Mouse (Mus musculus) c-Kit-positive CD71-negative TER-119-negative erythroid progenitor cells, embryonic 14.5 days (primary cell): ENCODE results near the gene Thtpa.

Experiments used
- DNase-seq: peaks from one replicate; pipeline ENCODE4 v3.0.0-alpha.2; 2013; ENCODE audit warnings: low read depth

Gene Thtpa

DNA sequence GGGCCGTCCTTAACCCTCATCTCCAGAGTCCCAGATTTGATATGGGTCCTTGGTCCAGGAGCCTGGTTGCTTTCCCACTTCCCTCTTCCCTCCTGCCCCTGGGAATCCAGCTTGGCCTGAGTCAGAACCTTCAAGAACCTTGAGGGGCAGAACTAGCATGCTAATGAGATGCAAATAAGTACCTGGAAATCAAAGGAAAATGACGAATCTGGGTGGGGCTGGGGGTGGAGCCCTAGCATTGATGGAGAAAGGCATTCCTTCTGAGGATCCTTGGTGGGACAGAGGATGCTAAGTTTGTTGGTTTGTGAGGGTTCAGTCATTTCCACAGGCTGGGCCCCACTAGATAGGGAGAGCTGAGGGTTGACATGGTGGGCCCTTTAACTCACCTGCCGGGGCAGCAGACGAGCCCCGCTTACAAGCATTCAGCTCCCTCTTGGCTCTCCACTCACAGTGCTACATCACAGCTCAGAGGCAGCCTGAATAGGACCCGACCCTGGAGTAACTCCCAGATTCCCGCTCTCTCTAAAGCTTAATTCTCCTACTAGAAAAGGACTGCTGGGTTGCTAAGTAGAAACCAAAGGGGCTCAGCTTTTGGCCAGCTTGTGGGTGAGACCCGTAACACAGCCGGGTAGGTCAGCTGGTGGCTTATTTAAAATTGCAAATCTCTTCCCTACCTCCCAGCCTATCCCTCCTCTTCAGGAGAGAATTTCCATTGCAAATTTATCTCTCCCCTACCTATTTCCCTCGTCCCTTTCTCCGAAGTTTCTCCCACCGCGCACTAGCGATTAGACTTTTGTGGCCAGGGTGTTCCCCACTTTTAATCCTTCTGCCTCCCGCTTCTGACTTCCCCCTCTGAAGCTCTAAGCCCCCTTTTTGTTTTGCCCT lies 16.9 kb upstream of the Thtpa start:
- DNase-seq, result no peak

- DNase-seq, result no peak
Measured at GRCm38 (mm10) chr14:55078366-55078989, 16.1 kb upstream of the Thtpa start.

- DNase-seq, result peak; percentile 54
Measured at GRCm38 (mm10) chr14:55079214-55079970, 15.2 kb upstream of the Thtpa start.

DNA sequence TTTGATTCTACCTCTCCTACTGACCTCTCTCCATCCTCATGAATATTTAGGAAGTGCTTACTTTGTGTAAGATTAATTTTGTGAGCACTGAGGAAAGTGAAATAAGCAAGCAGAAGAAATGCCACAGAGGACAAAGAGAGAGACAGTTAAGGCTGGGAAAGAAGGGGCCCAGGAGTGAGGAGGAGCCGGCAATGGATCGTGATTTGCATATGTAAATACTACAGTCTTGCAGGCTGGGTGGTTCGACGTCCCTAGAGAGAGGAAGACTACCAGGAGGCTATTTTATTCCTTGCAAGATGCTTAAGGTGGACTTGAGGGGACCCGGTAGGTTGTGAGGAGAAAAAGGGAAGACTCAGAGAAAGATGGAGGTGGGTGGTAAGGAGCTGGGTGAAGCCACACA lies 13.5 kb upstream of the Thtpa start:
- DNase-seq, result no peak

GRCm38 (mm10) chr14:55083481-55083880 lies 11.1 kb upstream of the Thtpa start:
- DNase-seq, result no peak

- DNase-seq, result no peak
Measured at GRCm38 (mm10) chr14:55085324-55086008, 9.1 kb upstream of the Thtpa start.

DNA sequence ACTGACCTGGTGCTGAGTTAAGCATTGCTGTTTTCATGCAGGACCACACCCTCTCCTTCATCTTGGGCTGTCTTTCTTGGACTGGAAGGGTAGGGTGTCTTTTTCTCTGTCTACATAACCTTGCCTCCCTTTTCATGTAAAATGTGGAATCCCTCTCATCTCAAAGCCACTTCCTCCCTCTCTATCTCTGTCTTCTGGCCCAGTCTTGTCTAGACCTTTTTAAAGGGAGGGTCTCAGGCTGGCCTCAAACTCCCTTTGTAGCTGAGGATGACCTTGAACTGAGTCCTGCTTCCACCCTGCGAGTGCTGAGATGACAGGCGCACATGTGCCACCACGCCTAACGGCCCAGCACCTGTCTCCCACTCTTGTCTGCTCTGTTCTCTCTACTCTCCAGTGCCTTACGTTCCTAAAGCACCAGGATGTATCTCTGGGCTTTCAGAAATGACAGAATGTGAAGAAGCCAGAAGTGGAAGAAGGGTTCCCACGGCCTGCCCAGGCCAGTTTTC lies 8.5 kb upstream of the Thtpa start:
- no peak for DNase-seq

- no peak for DNase-seq
Measured at GRCm38 (mm10) chr14:55089199-55089947, 5.2 kb upstream of the Thtpa start.

DNA sequence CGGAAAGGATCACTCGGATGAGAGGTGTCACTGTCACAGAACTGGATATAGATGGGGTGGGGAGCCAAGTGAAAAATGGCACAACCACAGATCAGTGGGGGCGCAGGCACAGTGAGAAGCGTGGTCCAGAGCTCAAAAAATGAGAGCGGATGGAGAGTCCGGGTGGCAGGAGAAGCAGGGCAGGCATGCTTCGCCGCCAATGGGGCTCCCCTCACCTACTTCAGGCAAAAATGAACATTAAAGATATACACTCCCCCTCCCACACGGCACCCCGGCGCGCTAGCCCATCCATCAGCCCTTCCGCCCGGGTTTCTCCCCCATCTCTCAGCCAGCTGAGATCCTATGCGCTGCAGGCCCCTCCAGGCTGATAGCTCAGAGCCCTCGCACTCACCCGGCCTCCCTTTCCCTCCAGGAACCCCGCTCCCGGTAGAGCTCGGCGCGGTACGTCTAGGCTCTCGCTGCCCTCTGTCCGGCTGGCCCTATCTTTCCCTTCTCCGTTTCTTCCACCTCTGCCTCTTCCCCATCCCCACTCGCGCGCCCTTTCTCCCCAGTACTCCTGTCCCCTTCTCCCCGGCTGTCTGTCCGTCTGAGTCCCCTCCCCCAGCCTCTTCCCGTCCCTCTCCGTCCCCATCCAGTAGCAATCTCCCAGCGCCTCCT lies 3.2 kb upstream of the Thtpa start:
- no peak for DNase-seq

DNA sequence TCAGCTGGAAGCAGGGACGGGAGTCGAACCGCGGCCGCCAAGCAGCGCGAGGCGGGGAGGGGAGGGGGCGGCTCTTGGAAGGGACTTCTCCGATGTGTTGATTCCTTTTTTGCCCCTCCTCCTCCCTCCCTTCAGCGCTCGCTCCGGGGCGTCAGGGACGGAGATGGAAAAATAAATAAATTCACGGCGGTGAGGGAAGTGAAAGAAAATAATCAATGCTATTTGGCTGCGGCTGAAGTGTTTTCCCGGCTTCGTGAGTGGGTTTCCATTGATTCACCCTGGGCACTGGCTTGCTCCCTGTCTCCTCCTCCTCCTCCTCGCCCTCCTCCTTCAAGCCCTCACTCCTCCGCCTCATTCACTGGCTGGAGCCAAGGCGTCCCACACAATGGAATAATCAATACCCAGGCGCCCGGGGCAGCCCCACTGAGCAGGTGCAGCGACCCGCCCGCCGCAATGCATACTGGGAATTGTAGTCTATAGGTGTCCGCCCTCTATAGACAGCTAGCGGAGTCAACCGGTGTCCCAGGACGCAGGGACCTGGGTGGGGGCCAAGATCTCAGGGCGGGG lies 2.5 kb upstream of the Thtpa start, which contains the start of gene Zfhx2:
Zfhx2 (minus strand) TSS at position 314 of the 567 bp plus-strand sequence.
- DNase-seq, result peak; percentile 85

- DNase-seq, result no peak
Measured at GRCm38 (mm10) chr14:55093927-55094326, 657 bp upstream of the Thtpa start.

DNA sequence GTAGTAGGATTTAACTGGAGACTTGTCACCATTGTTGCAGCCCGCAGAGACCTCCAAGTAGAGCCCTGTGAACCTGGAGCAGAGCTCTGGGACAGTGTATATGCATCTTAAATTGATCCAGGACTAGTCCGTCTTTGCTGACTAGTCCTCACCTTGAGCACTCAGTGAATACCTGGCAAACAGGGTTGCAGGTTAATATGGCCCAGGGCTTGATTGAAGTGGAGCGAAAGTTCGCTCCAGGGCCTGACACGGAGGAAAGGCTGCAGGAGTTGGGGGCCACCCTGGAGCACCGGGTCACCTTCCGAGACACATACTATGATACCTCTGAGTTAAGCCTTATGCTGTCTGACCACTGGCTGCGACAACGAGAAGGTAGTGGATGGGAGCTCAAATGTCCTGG lies 679 bp downstream of the Thtpa start:
- DNase-seq, result no peak

GRCm38 (mm10) chr14:55095671-55096070 lies 1.1 kb downstream of the Thtpa start:
- no peak for DNase-seq

- no peak for DNase-seq
Measured at GRCm38 (mm10) chr14:55096573-55097087, 2.0 kb downstream of the Thtpa start.

- no peak for DNase-seq
Measured at GRCm38 (mm10) chr14:55097646-55098045, 3.1 kb downstream of the Thtpa start.

GRCm38 (mm10) chr14:55098067-55098466 lies 3.5 kb downstream of the Thtpa start:
- peak; percentile 62 for DNase-seq

DNA sequence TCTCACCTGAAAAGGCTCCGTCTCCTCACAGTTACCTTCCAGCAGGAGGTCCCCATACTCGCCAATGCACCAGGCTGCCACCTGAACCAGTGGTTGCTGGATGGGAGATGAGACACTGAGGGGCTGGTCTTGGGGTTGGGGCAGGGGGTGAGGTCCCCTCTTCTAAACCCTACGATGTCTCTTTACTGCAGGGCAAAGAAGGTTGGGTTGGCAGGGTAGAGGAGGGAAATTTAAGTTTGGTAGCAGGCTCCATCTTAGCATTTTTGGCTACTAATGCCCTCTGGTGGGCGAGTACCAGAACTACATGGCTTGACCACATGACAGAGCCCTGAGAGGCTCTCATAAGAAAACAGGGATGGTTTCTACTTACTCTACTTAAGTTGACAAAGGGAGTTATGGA lies 7.0 kb downstream of the Thtpa start:
- no peak for DNase-seq

- no peak for DNase-seq
Measured at GRCm38 (mm10) chr14:55102253-55102785, 7.7 kb downstream of the Thtpa start.

DNA sequence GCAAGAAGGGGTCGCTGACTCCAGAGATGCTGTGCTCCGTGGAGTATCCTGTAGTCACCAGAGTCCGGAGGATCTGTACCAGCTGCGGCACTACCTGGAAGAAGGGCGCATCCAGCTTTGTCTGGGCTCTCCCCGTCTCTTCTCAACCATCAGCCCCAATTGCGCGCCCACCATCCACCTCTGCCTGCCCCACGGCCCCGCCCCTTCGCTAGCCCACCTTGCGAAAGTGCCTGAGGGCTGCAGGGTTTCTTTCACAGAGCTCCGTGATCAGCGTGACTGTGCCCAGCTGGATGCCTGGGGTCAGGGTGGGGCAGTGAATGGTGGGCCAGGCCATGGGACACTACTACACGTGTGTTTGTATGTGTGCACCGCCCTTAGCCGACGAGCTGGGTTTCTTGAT lies 9.8 kb downstream of the Thtpa start:
- DNase-seq, result no peak

DNA sequence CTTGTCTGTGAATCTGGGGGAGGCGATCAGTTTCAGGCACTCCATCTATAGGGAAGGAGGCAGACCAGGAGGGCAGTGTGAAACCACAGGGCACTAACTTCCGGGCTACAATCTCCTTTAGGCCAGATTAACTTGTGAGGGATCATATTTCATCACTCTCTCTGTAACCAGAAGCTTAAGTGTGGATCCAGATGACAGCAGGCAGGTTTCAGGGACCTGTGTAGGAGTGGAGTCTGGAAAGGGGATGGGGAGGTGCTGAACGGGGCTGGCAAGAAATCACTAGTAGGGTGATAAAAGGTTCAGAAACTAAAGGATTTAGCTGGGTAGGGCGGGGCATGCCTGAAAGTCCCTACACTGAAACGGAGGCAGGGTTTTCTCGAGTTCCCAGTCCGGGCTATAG lies 10.8 kb downstream of the Thtpa start:
- no peak for DNase-seq
